Mouse (Mus musculus): ENCODE results near the gene Suz12. TPM values are rescaled to one million over a fixed set of nuclear protein-coding genes. Genes with fewer than 3 reads are reported as not detected.
"Not testable (repeated sequence)": the region's sequence is repeated elsewhere in the genome, so short reads cannot be mapped to it uniquely, and the experiment has no call there.

The Suz12 gene
- polyA plus RNA-seq, 1 experiment from 2014 or later, result 33.0 TPM

DNA sequence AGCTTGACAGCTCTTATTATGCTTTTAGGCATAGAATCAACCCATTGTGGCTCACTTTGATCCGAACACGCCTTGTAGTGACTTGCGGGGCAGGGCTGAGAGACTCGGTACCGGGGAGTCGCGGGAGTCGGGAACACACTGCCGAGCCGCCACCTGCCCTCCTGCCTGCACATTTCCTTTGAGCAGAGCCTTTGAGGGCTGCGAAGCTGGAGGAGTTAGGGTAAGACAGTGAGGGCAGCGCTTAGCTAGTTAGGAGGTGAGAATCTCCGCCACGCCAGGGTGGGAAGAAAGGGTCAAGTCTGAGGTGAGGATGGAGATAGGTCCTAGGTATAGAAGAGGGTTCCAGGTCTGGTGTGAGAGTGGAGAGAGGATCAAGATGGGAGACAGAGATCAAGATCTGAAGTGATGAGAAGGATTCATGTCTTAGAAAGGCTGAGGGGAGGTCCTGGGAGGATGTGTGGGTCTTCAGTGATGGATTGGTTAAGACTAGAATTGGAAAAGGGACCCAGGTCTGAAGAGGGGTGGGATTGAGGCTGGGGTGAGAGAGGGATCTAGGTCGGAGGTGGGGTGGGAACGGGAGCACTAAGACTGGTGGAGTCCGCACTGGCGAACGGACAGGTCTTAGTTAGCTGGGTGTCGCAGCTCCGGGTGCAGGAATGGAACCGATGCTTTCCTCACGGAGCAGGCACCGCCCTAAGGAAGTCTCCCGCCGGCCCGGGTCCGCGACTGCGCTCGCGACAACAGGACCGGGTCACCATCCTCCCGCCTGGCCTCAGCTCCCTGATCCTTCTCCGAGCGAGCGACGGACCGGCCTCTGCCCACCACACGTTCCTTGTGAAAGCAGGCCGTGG is 19.1 kb upstream of the Suz12 start:
- peaks cover 13% of the 10 kb centered on the region; the same call in 1 of the 2 replicates for H3K4me1 ChIP-seq
- ATAC-seq (ENCODE audit: low FRiP score, low read depth), result no peak
- H3K36me3 ChIP-seq, result no peaks in the 10 kb centered on the region
- H3K9me3 ChIP-seq, result no peaks in the 10 kb centered on the region
- under 1% methylated on average over 41 of the region's 41 CpGs for WGBS
- no peak overlapping the region for H3K27ac ChIP-seq (replicated peaks)
- H3K4me2 ChIP-seq (replicated peaks), result peak overlapping the region; percentile 81
- H3K27me3 ChIP-seq, result peaks cover 28% of the 10 kb centered on the region
- H3K9ac ChIP-seq (replicated peaks), result peak overlapping the region; percentile 57
- peak overlapping the region; percentile 49 for H3K4me3 ChIP-seq

DNA sequence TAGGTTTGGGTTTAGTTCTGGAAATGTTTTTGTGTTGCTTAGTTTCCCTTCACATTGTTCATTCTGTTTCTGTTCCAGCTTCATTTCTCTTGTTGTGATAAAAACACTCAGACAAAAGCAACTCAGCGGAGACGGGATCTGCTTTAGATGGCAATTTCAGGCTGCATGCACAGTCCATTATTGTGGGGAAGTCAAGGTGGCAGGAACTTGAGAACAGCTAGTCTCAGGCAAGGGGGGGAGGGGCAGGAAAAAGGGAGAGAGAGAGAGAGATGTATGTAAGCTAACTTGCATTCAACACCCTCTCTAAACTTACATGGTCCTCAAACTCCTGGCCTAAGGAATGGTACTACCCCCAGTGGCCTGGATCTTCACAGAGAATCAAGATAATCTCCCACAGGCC is 17.5 kb upstream of the Suz12 start:
- Histone ChIP-seq H3K4me1 (peaks cover 13% of the 10 kb centered on the region; the same call in 1 of the 2 replicates), H3K9me3 (no peaks in the 10 kb centered on the region), H3K27me3 (peaks cover 28% of the 10 kb centered on the region), H3K27ac (replicated peaks) (no peak overlapping the region), H3K4me2 (replicated peaks) (no peak overlapping the region), H3K9ac (replicated peaks) (no peak overlapping the region), H3K36me3 (no peaks in the 10 kb centered on the region), H3K4me3 (no peak overlapping the region)
- no peak for ATAC-seq (ENCODE audit: low FRiP score, low read depth)
- 58% methylated on average over 2 of the region's 2 CpGs for WGBS

DNA sequence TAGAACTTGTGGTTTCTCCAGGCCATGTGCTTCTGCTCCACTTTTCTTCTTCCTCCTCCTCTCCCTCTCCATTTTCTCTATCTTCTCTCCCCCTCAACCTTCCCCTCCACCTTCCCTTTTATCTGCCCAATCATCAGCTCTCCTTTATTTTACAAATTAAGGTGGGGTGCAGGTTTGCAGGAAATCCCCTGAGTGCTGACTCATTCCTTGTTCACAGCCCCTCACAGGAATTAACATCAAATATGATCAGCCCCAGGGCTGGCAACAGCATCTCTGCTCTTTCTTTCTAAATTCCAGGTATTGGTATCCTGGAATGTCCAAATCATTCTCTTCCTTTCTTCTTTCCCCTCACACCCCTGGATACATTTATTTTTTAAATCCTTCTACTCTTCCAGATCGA is 16.7 kb upstream of the Suz12 start:
- Histone ChIP-seq H3K4me2 (replicated peaks) (no peak overlapping the region), H3K9me3 (no peaks in the 10 kb centered on the region), H3K36me3 (no peaks in the 10 kb centered on the region), H3K27me3 (peaks cover 28% of the 10 kb centered on the region), H3K4me1 (peaks cover 13% of the 10 kb centered on the region; the same call in 1 of the 2 replicates), H3K4me3 (no peak overlapping the region), H3K27ac (replicated peaks) (no peak overlapping the region), H3K9ac (replicated peaks) (no peak overlapping the region)
- WGBS, result 94% methylated on average over 1 of the region's 1 CpGs
- ATAC-seq (ENCODE audit: low FRiP score, low read depth), result no peak

DNA sequence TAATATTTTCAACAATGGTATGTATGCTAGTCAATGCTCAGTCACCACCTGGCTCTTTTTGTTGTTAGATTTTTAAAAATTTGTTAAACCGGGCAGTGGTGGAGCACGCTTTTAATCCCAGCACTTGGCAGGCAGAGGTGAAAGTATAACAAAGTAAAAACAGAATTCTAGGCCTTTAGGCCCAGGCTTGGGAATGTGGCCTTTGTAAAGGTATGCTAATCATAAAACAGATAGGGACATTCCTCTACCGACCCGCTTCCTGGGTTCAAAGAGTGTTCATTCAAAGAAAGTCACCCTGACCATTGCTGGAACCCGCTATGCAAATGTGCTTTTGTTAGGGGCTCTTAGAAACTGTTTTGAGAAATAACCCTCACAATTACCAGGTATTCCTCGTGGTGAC is 16.3 kb upstream of the Suz12 start:
- peaks cover 28% of the 10 kb centered on the region for H3K27me3 ChIP-seq
- not testable (repeated sequence) for H3K4me3 ChIP-seq; H3K27ac ChIP-seq (replicated peaks); H3K9ac ChIP-seq (replicated peaks); H3K36me3 ChIP-seq; H3K9me3 ChIP-seq; ATAC-seq (ENCODE audit: low FRiP score, low read depth); H3K4me2 ChIP-seq (replicated peaks)
- WGBS, result 83% methylated on average over 6 of the region's 6 CpGs
- peaks cover 13% of the 10 kb centered on the region; the same call in 1 of the 2 replicates for H3K4me1 ChIP-seq

GRCm38 (mm10) chr11:79977061-79977460 is 15.8 kb upstream of the Suz12 start:
- 95% methylated on average over 14 of the region's 14 CpGs for WGBS
- not testable (repeated sequence) for ATAC-seq (ENCODE audit: low FRiP score, low read depth); H3K9me3 ChIP-seq

GRCm38 (mm10) chr11:79977747-79978146 is 15.2 kb upstream of the Suz12 start:
- not testable (repeated sequence) for H3K27ac ChIP-seq (replicated peaks); H3K4me3 ChIP-seq; H3K36me3 ChIP-seq; H3K9ac ChIP-seq (replicated peaks); H3K9me3 ChIP-seq; ATAC-seq (ENCODE audit: low FRiP score, low read depth); H3K4me2 ChIP-seq (replicated peaks)
- 93% methylated on average over 4 of the region's 4 CpGs for WGBS
- H3K27me3 ChIP-seq, result peaks cover 28% of the 10 kb centered on the region
- peaks cover 13% of the 10 kb centered on the region; the same call in 1 of the 2 replicates for H3K4me1 ChIP-seq

More at GRCm38 (mm10) chr11:79977061-79977460, 15.8 kb upstream of the Suz12 start:
- Histone ChIP-seq H3K4me1 (peaks cover 13% of the 10 kb centered on the region; the same call in 1 of the 2 replicates), H3K27me3 (peaks cover 28% of the 10 kb centered on the region)
- not testable (repeated sequence) for H3K36me3 ChIP-seq; H3K4me2 ChIP-seq (replicated peaks); H3K4me3 ChIP-seq; H3K9ac ChIP-seq (replicated peaks); H3K27ac ChIP-seq (replicated peaks)

GRCm38 (mm10) chr11:79986886-79987285 is 6.0 kb upstream of the Suz12 start:
- Histone ChIP-seq H3K4me3 (no peak overlapping the region), H3K36me3 (no peaks in the 10 kb centered on the region), H3K9me3 (no peaks in the 10 kb centered on the region), H3K4me2 (replicated peaks) (no peak overlapping the region), H3K27ac (replicated peaks) (no peak overlapping the region), H3K9ac (replicated peaks) (no peak overlapping the region), H3K27me3 (no peaks in the 10 kb centered on the region), H3K4me1 (no peaks in the 10 kb centered on the region)
- WGBS, result 93% methylated on average over 4 of the region's 4 CpGs
- no peak for ATAC-seq (ENCODE audit: low FRiP score, low read depth)

DNA sequence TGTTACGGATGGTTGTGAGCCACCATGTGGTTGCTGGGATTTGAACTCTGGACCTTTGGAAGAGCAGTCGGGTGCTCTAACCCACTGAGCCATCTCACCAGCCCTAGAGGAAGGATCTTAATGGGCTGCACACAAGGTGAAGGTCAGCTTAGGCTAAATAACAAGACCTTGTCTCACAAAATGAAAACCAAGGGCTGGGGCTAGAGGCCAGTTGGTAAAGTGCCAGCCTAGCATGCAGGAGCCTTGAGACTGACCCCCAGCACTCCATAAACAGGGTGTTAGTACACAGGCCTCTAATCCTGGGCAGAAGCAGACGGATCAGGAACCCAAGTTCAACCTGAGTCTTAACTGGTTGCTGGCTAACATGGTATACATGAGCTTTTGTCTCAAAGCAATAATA is 5.0 kb upstream of the Suz12 start:
- Histone ChIP-seq H3K4me1 (no peaks in the 10 kb centered on the region), H3K36me3 (no peaks in the 10 kb centered on the region), H3K4me2 (replicated peaks) (no peak overlapping the region), H3K9ac (replicated peaks) (no peak overlapping the region), H3K27ac (replicated peaks) (no peak overlapping the region), H3K9me3 (no peaks in the 10 kb centered on the region), H3K27me3 (no peaks in the 10 kb centered on the region), H3K4me3 (no peak overlapping the region)
- ATAC-seq (ENCODE audit: low FRiP score, low read depth), result no peak
- WGBS, result 80% methylated on average over 3 of the region's 3 CpGs

- no peaks in the 10 kb centered on the region for H3K36me3 ChIP-seq
- no peak overlapping the region for H3K4me2 ChIP-seq (replicated peaks)
- no peak overlapping the region for H3K27ac ChIP-seq (replicated peaks)
- WGBS, result 98% methylated on average over 2 of the region's 2 CpGs
- H3K4me1 ChIP-seq, result peaks cover 1% of the 10 kb centered on the region; the same call in 1 of the 2 replicates
- no peak for ATAC-seq (ENCODE audit: low FRiP score, low read depth)
- H3K9me3 ChIP-seq, result no peaks in the 10 kb centered on the region
- H3K4me3 ChIP-seq, result no peak overlapping the region
- H3K27me3 ChIP-seq, result no peaks in the 10 kb centered on the region
- no peak overlapping the region for H3K9ac ChIP-seq (replicated peaks)
Observed at GRCm38 (mm10) chr11:79990120-79990519, 2.8 kb upstream of the Suz12 start.

DNA sequence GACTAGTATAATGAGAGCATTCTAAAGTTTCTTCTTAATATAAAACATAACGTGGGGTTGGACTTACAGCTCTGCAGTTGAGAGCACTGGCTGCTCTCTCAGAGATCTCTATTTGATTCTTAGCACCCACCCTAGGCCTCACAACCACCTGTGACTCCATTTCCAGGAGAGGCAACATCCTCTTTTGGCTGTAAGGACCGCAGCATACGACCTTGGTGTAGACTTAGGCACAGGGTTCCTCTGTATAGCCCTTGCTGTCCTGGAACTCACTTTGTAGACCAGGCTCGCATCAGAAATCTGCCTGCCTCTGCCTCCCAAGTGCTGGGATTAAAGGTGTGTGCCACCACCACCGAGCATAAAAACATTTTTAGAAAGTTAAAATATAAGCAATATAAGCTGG is 1.3 kb upstream of the Suz12 start:
- ATAC-seq (ENCODE audit: low FRiP score, low read depth), result no peak
- peaks cover 3% of the 10 kb centered on the region; the same call in 1 of the 2 replicates for H3K4me1 ChIP-seq
- peaks cover 7% of the 10 kb centered on the region for H3K36me3 ChIP-seq
- no peak overlapping the region for H3K27ac ChIP-seq (replicated peaks)
- H3K4me2 ChIP-seq (replicated peaks), result no peak overlapping the region
- no peak overlapping the region for H3K9ac ChIP-seq (replicated peaks)
- H3K27me3 ChIP-seq, result no peaks in the 10 kb centered on the region
- H3K4me3 ChIP-seq, result no peak overlapping the region
- no peaks in the 10 kb centered on the region for H3K9me3 ChIP-seq
- 93% methylated on average over 5 of the region's 5 CpGs for WGBS

GRCm38 (mm10) chr11:79992035-79992591 is 793 bp upstream of the Suz12 start:
- Histone ChIP-seq H3K9ac (replicated peaks) (peak overlapping the region; percentile 70), H3K9me3 (no peaks in the 10 kb centered on the region), H3K4me3 (peak overlapping the region; percentile 82), H3K27me3 (no peaks in the 10 kb centered on the region), H3K4me2 (replicated peaks) (peak overlapping the region; percentile 67), H3K27ac (replicated peaks) (peak overlapping the region; percentile 99), H3K36me3 (peaks cover 12% of the 10 kb centered on the region), H3K4me1 (peaks cover 3% of the 10 kb centered on the region; the same call in 1 of the 2 replicates)
- ATAC-seq (ENCODE audit: low FRiP score, low read depth), result no peak
- WGBS, result 30% methylated on average over 20 of the region's 21 CpGs

Measured in midbrain, embryonic 12.5 days (tissue).